Mouse (Mus musculus): ENCODE measurements around the gene Mapre3. TPM values are rescaled to one million over a fixed set of nuclear protein-coding genes. Genes with fewer than 3 reads are reported as not detected.

Gene Mapre3
- total RNA-seq (2012; rRNA removed): 2.3 and 3.8 TPM in 2 replicates

GRCm38 (mm10) chr5:30814424-30815119 is at the start of gene Mapre3:
Gene Mapre3 (plus strand): TSS chr5:30814641.
- H3K4me1 ChIP-seq (ENCODE audit: control insufficient read depth in 2 of 2, insufficient read depth in 2 of 2, low read length in 2 of 2, poor library complexity in 1 of 2): peaks cover 2 to 3% of the 10 kb centered on the region in 2 experiments; a peak in 1 of 4 replicates
- peak; percentile 93 for DNase-seq (ENCODE audit: low read depth, low spot score)
- in situ Hi-C loops (cut with MboI; ENCODE audit: low sequenced_read_pairs in 2 of 2, unreplicated experiment in 2 of 2): loop anchor here in 1 of 2 experiments (25.0 kb wide), 1 partner anchor 123 kb away; the partner anchor contains the start of gene Cgref1
- no peak within 1 kb of the TSS for H3K27ac ChIP-seq (ENCODE audit: insufficient read depth, low read depth, low read length, poor library complexity, severe bottlenecking)
- H3K9me3 ChIP-seq (ENCODE audit: control insufficient read depth, insufficient read depth, low read depth, low read length): no peaks in the 10 kb centered on the region
- no peaks in the 10 kb centered on the region for H3K36me3 ChIP-seq (ENCODE audit: control insufficient read depth, insufficient read depth, low read length, poor library complexity, severe bottlenecking)
- TF ChIP-seq CHD2 (IDR thresholded peaks at IDR 0.05; ENCODE audit: low read depth, low read length): no peak
- no peak for TF ChIP-seq MAFK (IDR thresholded peaks at IDR 0.05; ENCODE audit: insufficient read depth, low read depth, low read length)
- TF ChIP-seq HCFC1 (IDR thresholded peaks at IDR 0.05; ENCODE audit: borderline replicate concordance, insufficient read depth, low read length): no peak
- no peak for TF ChIP-seq ZC3H11A (IDR thresholded peaks at IDR 0.05; ENCODE audit: borderline replicate concordance, low read depth, low read length)
- no peak for TF ChIP-seq ZNF384 (IDR thresholded peaks at IDR 0.05; ENCODE audit: low read depth, low read length)
- H3K4me3 ChIP-seq (ENCODE audit: insufficient read depth in 1 of 2, low read depth in 1 of 2, low read length in 2 of 2, poor library complexity in 1 of 2, severe bottlenecking in 1 of 2): peak within 1 kb of the TSS; percentile 52 to 90
- H3K9ac ChIP-seq (ENCODE audit: insufficient read depth, low read depth, low read length, poor library complexity, severe bottlenecking): peak within 1 kb of the TSS; percentile 70

- no peak overlapping the region for H3K27ac ChIP-seq (ENCODE audit: insufficient read depth, low read depth, low read length, poor library complexity, severe bottlenecking)
- no peak for TF ChIP-seq HCFC1 (IDR thresholded peaks at IDR 0.05; ENCODE audit: borderline replicate concordance, insufficient read depth, low read length)
- no peak for TF ChIP-seq MAFK (IDR thresholded peaks at IDR 0.05; ENCODE audit: insufficient read depth, low read depth, low read length)
- no peak for TF ChIP-seq CHD2 (IDR thresholded peaks at IDR 0.05; ENCODE audit: low read depth, low read length)
- TF ChIP-seq ZC3H11A (IDR thresholded peaks at IDR 0.05; ENCODE audit: borderline replicate concordance, low read depth, low read length): no peak
- TF ChIP-seq ZNF384 (IDR thresholded peaks at IDR 0.05; ENCODE audit: low read depth, low read length): no peak
Observed at GRCm38 (mm10) chr5:30765596-30766370, 48.7 kb upstream of the Mapre3 start.

GRCm38 (mm10) chr5:30768082-30768481 is 46.4 kb upstream of the Mapre3 start:
- H3K4me1 ChIP-seq (ENCODE audit: control insufficient read depth in 2 of 2, insufficient read depth in 2 of 2, low read length in 2 of 2, poor library complexity in 1 of 2): no peaks in the 10 kb centered on the region
- H3K9me3 ChIP-seq (ENCODE audit: control insufficient read depth, insufficient read depth, low read depth, low read length): no peaks in the 10 kb centered on the region
- TF ChIP-seq ZC3H11A (IDR thresholded peaks at IDR 0.05; ENCODE audit: borderline replicate concordance, low read depth, low read length) (no peak), ZNF384 (IDR thresholded peaks at IDR 0.05; ENCODE audit: low read depth, low read length) (no peak), MAFK (IDR thresholded peaks at IDR 0.05; ENCODE audit: insufficient read depth, low read depth, low read length) (no peak), HCFC1 (IDR thresholded peaks at IDR 0.05; ENCODE audit: borderline replicate concordance, insufficient read depth, low read length) (no peak), CHD2 (IDR thresholded peaks at IDR 0.05; ENCODE audit: low read depth, low read length) (no peak)
- no peak overlapping the region for H3K4me3 ChIP-seq (ENCODE audit: insufficient read depth in 1 of 2, low read depth in 1 of 2, low read length in 2 of 2, poor library complexity in 1 of 2, severe bottlenecking in 1 of 2)
- no peak for DNase-seq (ENCODE audit: low read depth, low spot score)
- in situ Hi-C loops (cut with MboI; ENCODE audit: low sequenced_read_pairs in 2 of 2, unreplicated experiment in 2 of 2): no loop called here
- H3K36me3 ChIP-seq (ENCODE audit: control insufficient read depth, insufficient read depth, low read length, poor library complexity, severe bottlenecking): no peaks in the 10 kb centered on the region
- H3K9ac ChIP-seq (ENCODE audit: insufficient read depth, low read depth, low read length, poor library complexity, severe bottlenecking): no peak overlapping the region
- H3K27ac ChIP-seq (ENCODE audit: insufficient read depth, low read depth, low read length, poor library complexity, severe bottlenecking): no peak overlapping the region

More at GRCm38 (mm10) chr5:30765596-30766370, 48.7 kb upstream of the Mapre3 start:
- Histone ChIP-seq H3K4me1 (ENCODE audit: control insufficient read depth in 2 of 2, insufficient read depth in 2 of 2, low read length in 2 of 2, poor library complexity in 1 of 2) (no peaks in the 10 kb centered on the region), H3K36me3 (ENCODE audit: control insufficient read depth, insufficient read depth, low read length, poor library complexity, severe bottlenecking) (no peaks in the 10 kb centered on the region), H3K4me3 (ENCODE audit: insufficient read depth in 1 of 2, low read depth in 1 of 2, low read length in 2 of 2, poor library complexity in 1 of 2, severe bottlenecking in 1 of 2) (no peak overlapping the region), H3K9ac (ENCODE audit: insufficient read depth, low read depth, low read length, poor library complexity, severe bottlenecking) (no peak overlapping the region), H3K9me3 (ENCODE audit: control insufficient read depth, insufficient read depth, low read depth, low read length) (no peaks in the 10 kb centered on the region)
- in situ Hi-C loops (cut with MboI; ENCODE audit: low sequenced_read_pairs in 2 of 2, unreplicated experiment in 2 of 2): no loop called here
- DNase-seq (ENCODE audit: low read depth, low spot score): no peak

- in situ Hi-C loops (cut with MboI; ENCODE audit: low sequenced_read_pairs in 2 of 2, unreplicated experiment in 2 of 2): no loop called here
- no peak overlapping the region for H3K4me3 ChIP-seq (ENCODE audit: insufficient read depth in 1 of 2, low read depth in 1 of 2, low read length in 2 of 2, poor library complexity in 1 of 2, severe bottlenecking in 1 of 2)
- H3K9me3 ChIP-seq (ENCODE audit: control insufficient read depth, insufficient read depth, low read depth, low read length): no peaks in the 10 kb centered on the region
- TF ChIP-seq CHD2 (IDR thresholded peaks at IDR 0.05; ENCODE audit: low read depth, low read length) (no peak), HCFC1 (IDR thresholded peaks at IDR 0.05; ENCODE audit: borderline replicate concordance, insufficient read depth, low read length) (no peak), MAFK (IDR thresholded peaks at IDR 0.05; ENCODE audit: insufficient read depth, low read depth, low read length) (no peak), ZC3H11A (IDR thresholded peaks at IDR 0.05; ENCODE audit: borderline replicate concordance, low read depth, low read length) (no peak), ZNF384 (IDR thresholded peaks at IDR 0.05; ENCODE audit: low read depth, low read length) (no peak)
- no peak overlapping the region for H3K9ac ChIP-seq (ENCODE audit: insufficient read depth, low read depth, low read length, poor library complexity, severe bottlenecking)
- no peaks in the 10 kb centered on the region for H3K4me1 ChIP-seq (ENCODE audit: control insufficient read depth in 2 of 2, insufficient read depth in 2 of 2, low read length in 2 of 2, poor library complexity in 1 of 2)
- no peaks in the 10 kb centered on the region for H3K36me3 ChIP-seq (ENCODE audit: control insufficient read depth, insufficient read depth, low read length, poor library complexity, severe bottlenecking)
- no peak overlapping the region for H3K27ac ChIP-seq (ENCODE audit: insufficient read depth, low read depth, low read length, poor library complexity, severe bottlenecking)
- DNase-seq (ENCODE audit: low read depth, low spot score): no peak
Observed at GRCm38 (mm10) chr5:30768598-30768997, 45.8 kb upstream of the Mapre3 start.

Measured in ES-E14 (cell line).